Mouse (Mus musculus): ENCODE measurements around the gene Casc3.

Casc3 gene

GRCm38 (mm10) chr11:98836128-98836527 is 31.4 kb downstream of the Casc3 start:
- no peak for DNase-seq (ENCODE audit: low read depth)

- DNase-seq (ENCODE audit: low read depth), result peak; percentile 32
These were observed 32.0 kb downstream of the Casc3 start, which contains the start of gene Rapgefl1 for GRCm38 (mm10) chr11:98836651-98837141. Gene Rapgefl1 (plus strand): TSS chr11:98836785.

- no peak for DNase-seq (ENCODE audit: low read depth)
These were observed 32.6 kb downstream of the Casc3 start for GRCm38 (mm10) chr11:98837231-98837704.

GRCm38 (mm10) chr11:98837917-98838316 is 33.2 kb downstream of the Casc3 start:
- DNase-seq (ENCODE audit: low read depth), result no peak

- no peak for DNase-seq (ENCODE audit: low read depth)
These were observed 33.8 kb downstream of the Casc3 start for GRCm38 (mm10) chr11:98838512-98838911.

- no peak for DNase-seq (ENCODE audit: low read depth)
These were observed 34.7 kb downstream of the Casc3 start for GRCm38 (mm10) chr11:98839402-98839801.

- no peak for DNase-seq (ENCODE audit: low read depth)
These were observed 35.2 kb downstream of the Casc3 start for GRCm38 (mm10) chr11:98839897-98840296.

- DNase-seq (ENCODE audit: low read depth), result no peak
These were observed 41.3 kb downstream of the Casc3 start for GRCm38 (mm10) chr11:98846016-98846415.

- DNase-seq (ENCODE audit: low read depth), result no peak
These were observed 42.3 kb downstream of the Casc3 start for GRCm38 (mm10) chr11:98846865-98847604.

- DNase-seq (ENCODE audit: low read depth), result no peak
These were observed 44.6 kb downstream of the Casc3 start for GRCm38 (mm10) chr11:98849196-98849894.

- no peak for DNase-seq (ENCODE audit: low read depth)
These were observed 45.7 kb downstream of the Casc3 start for GRCm38 (mm10) chr11:98850100-98851093.

GRCm38 (mm10) chr11:98854116-98854515 is 49.4 kb downstream of the Casc3 start:
- DNase-seq (ENCODE audit: low read depth), result no peak

GRCm38 (mm10) chr11:98854659-98855058 is 50.0 kb downstream of the Casc3 start:
- DNase-seq (ENCODE audit: low read depth), result no peak

GRCm38 (mm10) chr11:98858759-98859731 is 54.3 kb downstream of the Casc3 start:
- DNase-seq (ENCODE audit: low read depth), result peak; percentile 76

- peak; percentile 87 for DNase-seq (ENCODE audit: low read depth)
These were observed 58.5 kb downstream of the Casc3 start, which contains the start of gene Wipf2 for GRCm38 (mm10) chr11:98863028-98863750. Gene Wipf2 (plus strand): TSS chr11:98863638.

GRCm38 (mm10) chr11:98863751-98864429 is 59.2 kb downstream of the Casc3 start:
- no peak for DNase-seq (ENCODE audit: low read depth)

GRCm38 (mm10) chr11:98867293-98867692 is 62.6 kb downstream of the Casc3 start:
- no peak for DNase-seq (ENCODE audit: low read depth)

GRCm38 (mm10) chr11:98869906-98870305 is 65.2 kb downstream of the Casc3 start:
- DNase-seq (ENCODE audit: low read depth), result no peak

GRCm38 (mm10) chr11:98870791-98871190 is 66.1 kb downstream of the Casc3 start:
- DNase-seq (ENCODE audit: low read depth), result no peak

Data from fibroblast of lung, adult 2 months (primary cell).